Mouse (Mus musculus): Measurements from ENCODE around the gene A230050P20Rik.

DNA sequence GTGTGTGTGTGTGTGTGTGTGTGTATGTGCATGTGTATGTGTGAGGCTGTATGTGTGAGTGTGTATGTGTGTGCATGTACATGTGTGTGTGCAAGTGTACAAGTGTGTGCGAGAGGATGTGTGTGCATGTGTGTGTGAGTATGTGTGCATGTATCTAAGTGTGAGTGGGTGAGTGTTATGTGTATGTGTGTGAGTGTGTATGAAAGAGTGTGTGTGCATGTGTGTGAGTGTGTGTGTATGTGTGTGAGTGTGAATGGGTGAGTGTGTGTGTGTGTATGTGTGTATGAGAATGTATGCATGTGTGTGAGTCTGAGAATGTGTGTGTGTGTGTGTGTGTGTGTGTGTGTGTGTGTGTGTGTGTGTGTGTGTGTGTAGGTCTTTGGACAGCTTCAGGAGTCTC, 40.3 kb upstream of the A230050P20Rik start:
- TF ChIP-seq CTCF (IDR thresholded peaks at IDR 0.05; ENCODE audit: borderline replicate concordance, insufficient read depth, low read length), result no peak
- no peak for TF ChIP-seq POLR2A (IDR thresholded peaks at IDR 0.05; ENCODE audit: low read depth, low read length)

All from embryonic fibroblast, embryonic 13.5 days (primary cell).